Mouse (Mus musculus) splenic B cell, adult 2 months (primary cell): ENCODE results near the gene Gpr85.

Source experiments
- DNase-seq: peaks from one replicate; pipeline ENCODE4 v3.0.0-alpha.2; 2011; ENCODE audit warnings: low read depth, low spot score
- H3K27me3 ChIP-seq: 2 replicates; pipeline ENCODE4 v1.6.1; 2012; ENCODE audit warnings: mild to moderate bottlenecking, low read length, moderate library complexity, mixed read lengths; ENCODE audit not compliant: control insufficient read depth, poor library complexity, insufficient read depth, severe bottlenecking
- H3K36me3 ChIP-seq: 2 replicates; pipeline ENCODE4 v1.6.1; 2012; ENCODE audit warnings: mild to moderate bottlenecking, low read length, moderate library complexity, mixed read lengths; ENCODE audit not compliant: control insufficient read depth, poor library complexity, insufficient read depth, severe bottlenecking

The Gpr85 gene

DNA sequence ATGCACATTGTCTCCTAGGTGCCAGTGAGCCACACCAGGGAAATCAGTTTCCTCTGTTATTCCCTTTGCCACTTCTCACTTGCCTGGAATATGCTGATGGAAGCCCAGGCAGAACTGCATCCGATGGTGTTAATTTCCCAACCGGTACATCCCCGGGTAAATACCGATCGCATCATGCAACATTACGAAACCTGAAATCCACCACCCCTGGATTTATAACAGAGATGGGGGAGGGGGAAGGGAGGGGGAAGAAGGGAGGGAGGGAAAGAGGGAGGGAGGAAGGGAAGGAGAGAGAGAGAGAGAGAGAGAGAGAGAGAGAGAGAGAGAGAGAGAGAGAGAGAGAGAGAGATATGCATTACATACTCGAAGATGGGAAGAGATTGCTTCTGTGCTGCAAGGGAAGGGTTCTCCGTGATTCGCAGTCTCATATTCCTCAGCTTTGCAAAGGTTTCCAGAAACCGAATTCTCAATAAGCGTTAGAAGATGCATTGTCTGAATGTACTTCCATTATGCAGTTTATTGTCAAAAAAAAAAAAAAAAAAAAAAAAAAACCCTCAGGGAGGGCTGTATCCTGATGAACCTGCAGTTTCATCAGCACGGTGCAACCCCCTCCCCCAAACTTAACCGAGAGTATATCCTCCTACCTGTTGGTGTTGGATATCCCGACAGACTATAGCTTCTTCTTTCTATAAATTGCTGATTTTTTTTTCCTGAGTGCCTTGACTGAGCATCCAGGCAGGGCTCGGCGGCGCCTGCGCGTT is 1.6 kb downstream of the Gpr85 start:
- peak; percentile 2 for DNase-seq
- H3K36me3 ChIP-seq: no peaks in the 10 kb centered on the region
- H3K27me3 ChIP-seq: no peaks in the 10 kb centered on the region; the same call in 1 of the 2 replicates

DNA sequence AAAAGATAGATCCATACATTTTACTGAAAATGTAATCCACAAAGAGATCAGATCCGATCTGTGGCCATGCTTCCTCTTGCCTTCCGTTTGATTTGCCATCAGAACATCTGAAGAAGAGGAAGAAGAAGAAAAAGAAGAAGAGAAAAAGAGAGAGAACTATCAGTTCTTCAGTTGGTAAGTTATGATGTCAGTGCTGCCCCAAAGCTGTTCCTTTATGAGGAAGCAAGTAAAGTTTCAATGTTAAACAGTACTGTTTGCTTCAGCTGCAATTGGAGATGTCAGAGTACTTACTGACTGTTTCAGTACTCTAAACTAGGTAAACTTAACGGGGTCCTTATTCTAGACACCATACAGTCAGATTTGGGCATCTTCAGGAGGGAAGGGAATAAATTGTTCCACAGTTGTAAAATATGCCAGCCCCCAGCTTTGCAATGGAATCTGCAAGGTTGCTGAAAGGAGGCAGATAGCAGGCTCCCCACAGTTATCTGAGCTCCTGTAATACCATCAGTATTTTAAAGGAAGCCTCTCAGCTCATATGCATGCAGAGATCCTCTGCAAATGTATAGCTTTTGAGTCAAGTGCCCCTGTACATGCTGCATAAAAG is 2.7 kb downstream of the Gpr85 start:
- DNase-seq: peak; percentile 15
- Histone ChIP-seq H3K27me3 (no peaks in the 10 kb centered on the region; the same call in 1 of the 2 replicates), H3K36me3 (no peaks in the 10 kb centered on the region)

DNA sequence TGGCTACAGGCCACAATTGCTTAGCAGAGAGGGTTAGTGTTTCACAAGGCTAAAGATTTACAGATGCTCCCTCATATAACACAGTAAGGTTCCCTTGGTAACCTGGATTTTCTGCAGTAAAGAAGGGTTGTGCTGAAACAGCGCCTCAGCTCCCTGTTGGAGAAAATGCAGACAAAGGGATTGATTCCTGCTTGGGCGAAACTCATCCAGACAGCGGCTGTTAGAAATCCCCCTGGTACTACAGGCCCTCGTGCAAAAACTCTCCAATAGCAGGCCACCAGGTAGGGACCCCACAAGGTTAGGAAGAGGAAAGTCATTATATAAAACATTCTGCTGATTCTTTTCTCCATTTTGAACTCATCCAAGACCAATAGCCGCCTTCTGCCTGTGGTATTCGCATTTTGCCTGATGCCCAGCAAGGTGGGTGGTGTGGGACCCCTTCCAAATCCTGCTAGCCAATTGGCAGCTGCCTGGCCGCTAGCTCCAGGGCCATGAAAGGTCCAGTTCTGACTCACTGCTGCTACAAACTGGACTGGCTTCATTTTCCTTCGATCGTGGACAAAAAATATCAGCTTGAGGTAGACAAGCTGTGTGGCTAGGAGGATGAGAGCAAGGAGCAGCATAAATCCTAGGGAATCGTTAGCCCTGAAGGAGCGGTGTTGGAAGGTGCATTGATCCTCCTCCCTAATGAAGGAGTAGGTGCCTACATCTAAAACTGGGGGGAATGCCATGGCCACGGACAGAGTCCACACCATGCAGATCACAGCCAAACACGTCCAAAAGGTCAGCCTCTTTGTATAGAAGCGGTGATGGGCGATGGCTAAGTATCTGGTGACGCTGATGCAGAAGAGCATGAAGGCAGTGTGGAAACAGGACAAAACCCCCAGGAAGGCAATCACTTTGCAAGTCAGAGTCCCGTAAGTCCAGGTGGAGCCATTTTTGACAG is 3.7 kb downstream of the Gpr85 start:
- Histone ChIP-seq H3K36me3 (no peaks in the 10 kb centered on the region), H3K27me3 (no peaks in the 10 kb centered on the region; the same call in 1 of the 2 replicates)
- DNase-seq: no peak

DNA sequence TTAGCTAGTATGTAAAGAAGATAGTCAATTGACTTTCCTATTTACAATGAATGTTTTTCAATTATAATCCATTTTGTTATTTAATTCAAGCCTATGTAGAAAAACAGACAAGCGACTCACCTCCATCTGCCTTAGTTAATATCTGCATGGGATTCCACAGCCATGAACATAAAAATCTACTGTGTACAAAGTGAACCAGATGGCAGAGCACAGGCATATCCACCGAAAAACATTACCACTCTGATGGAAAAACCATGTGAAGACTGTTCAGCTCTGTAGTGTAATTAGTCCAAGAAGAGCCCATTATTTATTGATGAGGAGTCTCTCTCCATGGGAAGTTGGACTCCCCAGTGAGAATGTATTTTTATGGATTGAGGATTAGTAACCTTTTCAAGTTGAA is 7.0 kb downstream of the Gpr85 start:
- Histone ChIP-seq H3K27me3 (no peaks in the 10 kb centered on the region; the same call in 1 of the 2 replicates), H3K36me3 (no peaks in the 10 kb centered on the region)
- no peak for DNase-seq

DNA sequence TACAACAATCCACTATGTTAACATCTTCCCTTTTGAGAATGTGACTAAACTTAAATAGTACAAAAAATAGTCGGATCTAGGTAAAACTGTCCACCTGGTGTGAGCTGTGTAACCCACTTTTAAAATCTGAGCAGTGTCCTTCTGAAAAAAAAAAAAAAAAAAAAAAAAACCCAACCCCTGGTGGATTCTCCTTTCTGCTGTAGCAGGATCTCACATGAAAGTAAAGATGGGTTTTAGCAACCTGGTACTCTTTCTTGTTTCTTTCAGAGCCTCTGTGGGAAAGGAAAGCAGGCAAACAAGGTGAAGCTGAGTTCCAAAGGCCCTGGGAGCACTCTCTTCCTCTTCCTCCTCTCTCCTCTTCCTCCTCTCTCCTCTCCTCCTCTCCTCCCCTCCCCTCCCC is 10.9 kb downstream of the Gpr85 start:
- H3K27me3 ChIP-seq: no peaks in the 10 kb centered on the region
- no peaks in the 10 kb centered on the region for H3K36me3 ChIP-seq
- DNase-seq: no peak

DNA sequence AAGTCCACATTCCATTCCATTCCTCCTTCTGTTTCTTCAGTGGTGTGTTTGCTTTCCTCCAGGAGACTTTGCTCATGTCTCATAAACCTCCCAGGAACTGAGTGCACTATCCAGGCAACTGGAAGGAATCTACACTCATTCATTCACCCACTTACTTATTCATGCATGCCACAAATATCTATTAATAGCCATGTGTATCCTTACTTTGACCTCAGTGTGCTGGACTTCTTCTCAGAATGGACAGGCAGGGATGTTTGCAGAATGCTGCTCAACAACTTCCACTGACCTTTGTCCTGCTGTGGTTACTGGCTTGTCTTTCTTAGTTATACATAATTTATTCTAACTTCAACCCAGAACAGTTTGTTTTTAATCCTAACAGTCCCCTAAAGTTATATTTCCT is 23.1 kb downstream of the Gpr85 start:
- no peak for DNase-seq
- Histone ChIP-seq H3K27me3 (no peaks in the 10 kb centered on the region), H3K36me3 (no peaks in the 10 kb centered on the region)

DNA sequence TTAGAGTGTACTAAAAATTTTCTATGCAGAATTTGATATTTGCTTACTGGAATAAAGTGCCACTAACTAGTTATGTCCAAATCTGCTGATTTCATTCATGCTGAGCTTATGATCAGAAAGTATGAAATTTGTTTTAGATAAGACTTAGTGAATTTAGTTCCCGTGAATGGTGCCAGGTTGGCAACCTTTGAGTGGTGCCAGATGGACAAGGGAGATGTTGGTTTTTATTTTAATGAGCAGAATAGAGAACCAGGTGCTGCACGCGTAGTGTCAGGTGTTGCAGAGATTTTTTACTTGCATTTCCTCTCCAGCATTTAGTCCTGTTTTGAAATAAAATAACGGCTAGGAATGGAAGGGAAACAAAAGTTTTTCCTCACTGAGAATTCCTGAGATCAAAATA is 27.6 kb downstream of the Gpr85 start:
- no peaks in the 10 kb centered on the region for H3K36me3 ChIP-seq
- no peak for DNase-seq
- H3K27me3 ChIP-seq: no peaks in the 10 kb centered on the region

DNA sequence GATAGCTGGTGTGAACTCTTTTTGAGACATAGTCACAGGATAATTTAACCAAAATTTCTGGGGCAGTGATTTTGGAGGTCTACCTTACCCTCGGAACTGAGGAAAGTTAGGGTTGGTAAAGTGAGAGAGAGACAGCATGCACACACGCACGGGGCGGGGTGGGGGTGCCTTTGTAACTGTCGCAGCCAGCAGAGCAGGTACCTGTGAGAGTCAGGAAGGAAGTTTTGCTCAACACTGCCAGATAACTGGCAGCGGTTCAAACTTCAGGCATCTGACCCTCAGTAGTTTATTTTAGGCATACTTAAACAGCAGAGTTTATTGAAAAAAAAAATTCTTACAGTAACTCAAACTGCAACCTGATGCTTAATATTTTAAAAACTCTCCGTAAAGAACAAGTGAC is 39.7 kb downstream of the Gpr85 start:
- no peak for DNase-seq
- H3K36me3 ChIP-seq: no peaks in the 10 kb centered on the region
- H3K27me3 ChIP-seq: no peaks in the 10 kb centered on the region

DNA sequence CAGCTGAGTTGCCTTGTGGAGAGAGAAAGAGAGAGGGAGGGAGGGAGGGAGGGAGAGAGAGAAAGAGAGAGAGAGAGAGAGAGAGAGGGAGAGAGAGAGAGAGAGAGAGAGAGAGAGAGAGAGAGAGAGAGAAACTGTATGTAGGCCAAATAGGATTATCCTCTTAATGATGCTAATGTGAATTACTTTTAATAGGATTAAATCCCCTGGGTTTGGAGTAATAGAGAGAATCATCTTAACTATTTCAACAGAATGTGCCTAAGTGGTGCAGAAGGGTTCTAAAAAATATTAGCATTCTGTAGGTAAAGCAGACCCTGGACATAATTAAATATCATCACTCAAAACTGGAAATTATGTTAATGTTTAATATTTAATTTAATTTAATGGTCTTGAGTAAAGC is 42.4 kb downstream of the Gpr85 start:
- H3K27me3 ChIP-seq: no peaks in the 10 kb centered on the region
- no peak for DNase-seq
- no peaks in the 10 kb centered on the region for H3K36me3 ChIP-seq
